Mouse (Mus musculus) liver, postnatal 0 days (tissue): Measurements from ENCODE around the gene Best3.

Experiments used
- CTCF ChIP-seq: sonication (generic); IDR thresholded peaks from 2 replicates; pipeline ENCODE4 v1.5.1; 2016; ENCODE audit warnings: antibody characterized with exemption, low read depth
- EP300 ChIP-seq: IDR thresholded peaks from 2 replicates; pipeline ENCODE4 v1.6.1; 2016; ENCODE audit warnings: antibody characterized with exemption, low read depth, mild to moderate bottlenecking

DNA sequence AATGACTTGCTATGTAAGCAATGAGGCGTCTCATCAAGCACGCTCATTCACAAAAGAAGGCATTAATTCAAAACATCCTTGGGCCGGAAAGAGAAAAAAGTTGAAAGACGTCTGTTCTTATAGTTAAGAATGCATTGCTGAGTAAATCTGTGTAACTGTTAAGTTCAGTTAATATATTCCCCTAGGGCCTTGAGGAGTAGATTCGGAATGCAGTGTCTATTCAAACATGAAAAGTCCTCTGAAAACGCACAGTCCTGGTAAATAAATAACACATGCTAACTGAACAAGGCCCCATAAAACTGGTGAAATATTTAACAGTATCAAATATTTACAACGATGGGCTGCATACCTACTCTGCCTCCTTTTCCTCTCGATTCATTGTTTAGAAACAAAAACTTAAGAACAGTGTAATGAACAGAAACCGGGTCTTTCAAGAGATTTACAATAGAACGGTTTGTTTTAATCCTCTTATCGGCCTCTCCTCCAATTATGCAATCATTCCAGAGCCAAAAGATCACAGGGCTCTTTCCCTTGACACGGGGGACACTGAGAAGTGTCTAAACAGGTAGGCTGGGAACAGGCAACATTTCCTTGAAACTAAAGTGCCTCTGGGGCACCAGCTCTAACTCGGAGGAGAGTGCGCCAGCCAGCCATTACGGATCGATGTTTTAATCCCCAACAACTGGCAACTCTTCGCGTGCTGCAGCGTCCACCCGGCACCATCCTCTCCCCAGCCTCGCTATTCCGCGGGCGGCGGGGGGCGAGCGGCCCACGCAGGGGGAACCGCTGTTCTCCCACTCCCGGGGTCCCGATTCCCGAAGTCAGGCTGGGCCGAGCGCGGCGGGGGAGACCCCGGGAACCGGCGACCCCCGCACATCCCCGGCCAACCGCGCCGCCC is 36.8 kb upstream of the Best3 start:
- TF ChIP-seq CTCF (no peak), EP300 (no peak)
